In genomic region chr11:78245261-78245626, GRCm38 (mm10) we compare ENCODE assay signal across 8 mouse cellular contexts. TPM values are rescaled to one million over a fixed set of nuclear protein-coding genes. Genes with fewer than 3 reads are reported as not detected.
DNase-seq lines count a peak whose midpoint lies in the region; ATAC-seq and TF ChIP-seq lines count a peak whose summit lies in the region.

No protein-coding gene starts in this region.

- WGBS in midbrain, embryonic 16.5 days = 0% methylated on average over 19 of the region's 19 CpGs

- no peaks in the 10 kb centered on the region for H3K9me3 ChIP-seq in midbrain, embryonic 16.5 days (replicated peaks; ENCODE audit: control insufficient read depth, low read length, poor library complexity, severe bottlenecking)

- H3K4me1 ChIP-seq in cortical plate, adult 2 months (ENCODE audit: control insufficient read depth, insufficient read depth, low read length) = peaks cover 4% of the 10 kb centered on the region; the same call in 1 of the 2 replicates
- peaks cover 45% of the 10 kb centered on the region for H3K4me1 ChIP-seq in midbrain, embryonic 16.5 days (ENCODE audit: control insufficient read depth, insufficient read depth, low read length)

- TF ChIP-seq CTCF in layer of hippocampus, adult 2 months (conservative IDR thresholded peaks at IDR 0.05) = no peak
- TF ChIP-seq CTCF in cortical plate, adult 2 months (IDR thresholded peaks at IDR 0.05; ENCODE audit: extremely low read depth, insufficient read depth, low read length) = no peak

- H3K36me3 ChIP-seq in midbrain, embryonic 16.5 days (ENCODE audit: control insufficient read depth, insufficient read depth, low read length) = no peaks in the 10 kb centered on the region

- TF ChIP-seq POLR2A in cortical plate, adult 2 months (IDR thresholded peaks at IDR 0.05; ENCODE audit: extremely low read depth, insufficient read depth, low read length) = no peak

- peak overlapping the region; percentile 98 for H3K27ac ChIP-seq in layer of hippocampus, adult 2 months
- no peak overlapping the region for H3K27ac ChIP-seq in cortical plate, adult 2 months (ENCODE audit: insufficient read depth, low read length)
- H3K27ac ChIP-seq in midbrain, embryonic 16.5 days (ENCODE audit: low read length) = peak overlapping the region; percentile 99

- H3K4me3 ChIP-seq in layer of hippocampus, adult 2 months = peak overlapping the region; percentile 99
- H3K4me3 ChIP-seq in cortical plate, adult 2 months (ENCODE audit: insufficient read depth, low read length) = peak overlapping the region; percentile 87
- peak overlapping the region; percentile 95 for H3K4me3 ChIP-seq in midbrain, embryonic 16.5 days (ENCODE audit: low read depth, low read length)

- peak overlapping the region; percentile 88 for H3K4me2 ChIP-seq in midbrain, embryonic 16.5 days (ENCODE audit: low read length)

- no peak for DNase-seq in layer of hippocampus, adult 2 months (ENCODE audit: low spot score in 2 of 2)
- no peak for DNase-seq in layer of hippocampus, adult 9-11 months
- DNase-seq in Muller cell, postnatal 12 days (ENCODE audit: inconsistent ontology term) = no peak
- no peak for DNase-seq in embryo, embryonic 9.5 days (ENCODE audit: extremely low spot score)
- no peak for DNase-seq in frontal cortex, postnatal 36 days (ENCODE audit: low spot score in 2 of 2)

- no peaks in the 10 kb centered on the region for H3K27me3 ChIP-seq in midbrain, embryonic 16.5 days (ENCODE audit: control insufficient read depth, insufficient read depth, low read depth, low read length)

- H3K9ac ChIP-seq in midbrain, embryonic 16.5 days (ENCODE audit: low read depth, low read length) = peak overlapping the region; percentile 97

- peak; percentile 12 for ATAC-seq in inflammation-experienced regulatory T-cells, adult 6 months
- no peak; the same call in 1 of the 2 replicates for ATAC-seq in midbrain, embryonic 16.5 days

RNA-seq across cellular contexts. Expression of gene Sdf2, which starts 0.3 kb away (rescaled TPM):
- 10 to 100 TPM; 66.8 to 69.1 TPM for total RNA-seq in layer of hippocampus, adult 2 months (2021)
- polyA plus RNA-seq in cortical plate, adult 2 months (2012; rRNA removed) = 111 and 115 TPM in 2 replicates
- polyA plus RNA-seq in inflammation-experienced regulatory T-cells, adult 6 months (2017; shearing (Covaris generic)) = 100 to 1,000 TPM; 103 to 118 (median 104) TPM
- 89.6 and 92.8 TPM in 2 replicates for polyA plus RNA-seq in midbrain, embryonic 16.5 days (2015; fragmentation: Nextera tagmentation; extraction: Ambion mirVana)

RNA-seq across cellular contexts. Expression of gene Supt6, which starts 0.5 kb away (rescaled TPM):
- 100 to 1,000 TPM; 132 to 137 TPM for total RNA-seq in layer of hippocampus, adult 2 months (2021)
- 39.9 and 40.1 TPM in 2 replicates for polyA plus RNA-seq in cortical plate, adult 2 months (2012; rRNA removed)
- 10 to 100 TPM; 16.6 to 18.7 (median 16.9) TPM for polyA plus RNA-seq in inflammation-experienced regulatory T-cells, adult 6 months (2017; shearing (Covaris generic))
- 27.5 and 30.7 TPM in 2 replicates for polyA plus RNA-seq in midbrain, embryonic 16.5 days (2015; fragmentation: Nextera tagmentation; extraction: Ambion mirVana)

RNA-seq across cellular contexts. Expression of gene 2610507B11Rik, which starts 16.3 kb away (rescaled TPM):
- total RNA-seq in layer of hippocampus, adult 2 months (2021) = 100 to 1,000 TPM; 192 to 198 TPM
- 101 and 103 TPM in 2 replicates for polyA plus RNA-seq in cortical plate, adult 2 months (2012; rRNA removed)
- polyA plus RNA-seq in inflammation-experienced regulatory T-cells, adult 6 months (2017; shearing (Covaris generic)) = 10 to 100 TPM; 26.4 to 41.9 (median 27.3) TPM
- 50.1 and 58.7 TPM in 2 replicates for polyA plus RNA-seq in midbrain, embryonic 16.5 days (2015; fragmentation: Nextera tagmentation; extraction: Ambion mirVana)

RNA-seq across cellular contexts. Expression of gene BC030499, which starts 45.4 kb away (rescaled TPM):
- 10 to 100 TPM in 1 of 2 experiments, 1 to 10 TPM in 1; 5.6 to 12.2 TPM for total RNA-seq in layer of hippocampus, adult 2 months (2021)
- polyA plus RNA-seq in cortical plate, adult 2 months (2012; rRNA removed) = 31.8 and 39.1 TPM in 2 replicates
- under 1 TPM; 0.44 to 0.79 (median 0.48) TPM for polyA plus RNA-seq in inflammation-experienced regulatory T-cells, adult 6 months (2017; shearing (Covaris generic))
- 0.15 and 0.25 TPM in 2 replicates for polyA plus RNA-seq in midbrain, embryonic 16.5 days (2015; fragmentation: Nextera tagmentation; extraction: Ambion mirVana)

RNA-seq across cellular contexts. Expression of gene Proca1, which starts 52.1 kb away (rescaled TPM):
- 1 to 10 TPM; 3.7 to 5.5 TPM for total RNA-seq in layer of hippocampus, adult 2 months (2021)
- 6.2 TPM in 2 replicates for polyA plus RNA-seq in cortical plate, adult 2 months (2012; rRNA removed)
- 1 to 10 TPM; 1.9 to 5.4 (median 3.5) TPM for polyA plus RNA-seq in inflammation-experienced regulatory T-cells, adult 6 months (2017; shearing (Covaris generic))
- 2.3 and 2.6 TPM in 2 replicates for polyA plus RNA-seq in midbrain, embryonic 16.5 days (2015; fragmentation: Nextera tagmentation; extraction: Ambion mirVana)
